Mouse (Mus musculus) ES-E14 (cell line): ENCODE measurements at regions not wholly inside any gene's neighbourhood (a gene's known extent, or its start where the extent isn't known, plus 50 kb on each side); places are given as distances from the start of the nearest gene placed in this dataset.

Experiments
- HCFC1 ChIP-seq: IDR thresholded peaks from 2 replicates; pipeline ENCODE4 v1.6.1; 2012; ENCODE audit warnings: low read length, inconsistent platforms, borderline replicate concordance; ENCODE audit not compliant: insufficient read depth
- ZC3H11A ChIP-seq: IDR thresholded peaks from 2 replicates; pipeline ENCODE4 v1.6.1; 2012; ENCODE audit warnings: low read depth, mild to moderate bottlenecking, inconsistent platforms, low read length, borderline replicate concordance

GRCm38 (mm10) chr10:46345315-46345714, 767.7 kb downstream of the Hace1 start:
- TF ChIP-seq HCFC1 (no peak), ZC3H11A (no peak)
